Mouse (Mus musculus) limb, embryonic 14.5 days (tissue): ENCODE results near the gene Adh1. TPM values are rescaled to one million over a fixed set of nuclear protein-coding genes. Genes with fewer than 3 reads are reported as not detected.
A peak's percentile ranks its signal among the peaks of the same experiment; 100 is the strongest.

Source experiments
- ATAC-seq: fragments of 200-750 bp; cut with Nextera tagmentation; 2 replicates; pipeline ENCODE4 v1.8.0; 2017; ENCODE audit warnings: low read depth, moderate number of reproducible peaks, moderate TSS enrichment; ENCODE audit not compliant: low FRiP score
- DNase-seq: peaks from one replicate; pipeline ENCODE4 v3.0.0-alpha.2; 2015; ENCODE audit warnings: low spot score
- H3K27ac ChIP-seq: fragments of 300-500 bp; sonication (generic); replicated peaks from 2 replicates; pipeline ENCODE4 v1.5.1; 2014; ENCODE audit warnings: low read depth, mild to moderate bottlenecking, low read length, moderate library complexity, mixed read lengths
- H3K27me3 ChIP-seq: fragments of 300-500 bp; sonication (generic); 2 replicates; pipeline ENCODE4 v1.6.1; 2014; ENCODE audit warnings: low read length, mixed read lengths; ENCODE audit not compliant: control insufficient read depth, insufficient read depth
- H3K36me3 ChIP-seq: fragments of 300-500 bp; sonication (generic); 2 replicates; pipeline ENCODE4 v1.6.1; 2014; ENCODE audit warnings: mild to moderate bottlenecking, low read length, moderate library complexity, mixed read lengths; ENCODE audit not compliant: control insufficient read depth, insufficient read depth
- H3K4me1 ChIP-seq: fragments of 300-500 bp; sonication (generic); 2 replicates; pipeline ENCODE4 v1.6.1; 2014; ENCODE audit warnings: antibody characterized with exemption, low read length, mixed read lengths; ENCODE audit not compliant: control insufficient read depth, insufficient read depth
- H3K4me2 ChIP-seq: fragments of 300-500 bp; sonication (generic); replicated peaks from 2 replicates; pipeline ENCODE4 v1.6.1; 2014; ENCODE audit warnings: low read depth, mild to moderate bottlenecking, low read length, moderate library complexity; ENCODE audit not compliant: severe bottlenecking
- H3K4me3 ChIP-seq: fragments of 300-500 bp; sonication (generic); replicated peaks from 2 replicates; pipeline ENCODE4 v1.5.1; 2014; ENCODE audit warnings: low read length
- H3K9ac ChIP-seq: fragments of 300-500 bp; sonication (generic); 2 replicates; pipeline ENCODE4 v1.6.1; 2014; ENCODE audit warnings: mild to moderate bottlenecking, low read depth, low read length, moderate library complexity; ENCODE audit not compliant: severe bottlenecking
- H3K9me3 ChIP-seq: fragments of 300-500 bp; sonication (generic); 2 replicates; pipeline ENCODE4 v1.6.1; 2016; ENCODE audit warnings: low read length; ENCODE audit not compliant: control insufficient read depth
- POLR2A ChIP-seq: fragments of 200-500 bp; IDR thresholded peaks from 2 replicates; pipeline ENCODE4 v1.8.0; 2012; ENCODE audit warnings: inconsistent platforms, mild to moderate bottlenecking, moderate library complexity, borderline replicate concordance; ENCODE audit not compliant: insufficient read depth, insufficient read length; ENCODE audit errors: extremely low read depth
- WGBS: fragments of 180-500 bp; shearing (Covaris S2); extraction: QIAGEN DNeasy Blood & Tissue Kit; methylation state at CpG from one replicate; pipeline ENCODE4 v1.1.7; 2014; 5-methylcytosine and 5-hydroxymethylcytosine counted together
- polyA plus RNA-seq, 2 experiments: library from polyadenylated mRNA; depleted of rRNA in 1 of 2; stranded (reverse) in 1 of 2; unstranded in 1 of 2; fragments of >200 nt; fragmentation: Nextera tagmentation in 1 of 2; extraction: Ambion mirVana in 1 of 2; gene quantifications; 2 replicates each; pipeline versions ENCODE4 v1.2.1 to v1.2.3; 2012 to 2014

Adh1 gene
- polyA plus RNA-seq, 2 experiments = 8.6 to 17.4 TPM

DNA sequence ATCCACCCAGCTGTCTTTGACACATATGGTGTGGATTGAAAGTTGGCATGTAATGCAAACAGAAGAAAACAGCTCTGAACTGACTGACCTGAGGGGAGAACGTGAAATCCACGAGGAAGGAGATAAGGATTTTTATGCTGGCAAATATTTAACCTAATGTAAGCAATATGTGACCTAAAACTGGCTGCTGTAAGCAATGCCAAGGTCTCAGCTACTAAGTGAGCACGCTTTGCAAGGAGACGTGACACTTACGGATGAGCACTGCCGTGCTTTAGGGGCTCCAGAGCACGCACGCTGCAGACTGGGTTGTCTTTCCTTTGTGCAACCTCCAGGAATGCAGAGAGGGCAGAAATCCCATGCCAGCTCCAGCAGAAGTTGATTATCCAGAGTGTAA is 45.5 kb downstream of the Adh1 start:
- no peak for TF ChIP-seq POLR2A
- no peaks in the 10 kb centered on the region for H3K36me3 ChIP-seq
- ATAC-seq (0 out of 2 replicates have a peak, but pooled peaks have one; percentile 41), DNase-seq (peak; percentile 40)
- H3K4me2 ChIP-seq = no peak overlapping the region
- no peak overlapping the region for H3K27ac ChIP-seq
- H3K4me3 ChIP-seq = no peak overlapping the region
- no peak overlapping the region for H3K9ac ChIP-seq
- no peaks in the 10 kb centered on the region for H3K27me3 ChIP-seq
- H3K9me3 ChIP-seq = no peaks in the 10 kb centered on the region
- WGBS = 25% methylated on average over 8 of the region's 8 CpGs
- peaks cover 8% of the 10 kb centered on the region for H3K4me1 ChIP-seq

GRCm38 (mm10) chr3:138309910-138310309 is 49.1 kb downstream of the Adh1 start:
- no peak overlapping the region for H3K9ac ChIP-seq
- 81% methylated on average over 8 of the region's 8 CpGs for WGBS
- no peaks in the 10 kb centered on the region for H3K36me3 ChIP-seq
- no peak overlapping the region for H3K4me2 ChIP-seq
- ATAC-seq = no peak
- H3K27me3 ChIP-seq = no peaks in the 10 kb centered on the region
- no peaks in the 10 kb centered on the region for H3K9me3 ChIP-seq
- no peak for DNase-seq
- H3K4me3 ChIP-seq = no peak overlapping the region
- H3K4me1 ChIP-seq = peaks cover 3% of the 10 kb centered on the region; the same call in 1 of the 2 replicates
- TF ChIP-seq POLR2A = no peak
- H3K27ac ChIP-seq = no peak overlapping the region

DNA sequence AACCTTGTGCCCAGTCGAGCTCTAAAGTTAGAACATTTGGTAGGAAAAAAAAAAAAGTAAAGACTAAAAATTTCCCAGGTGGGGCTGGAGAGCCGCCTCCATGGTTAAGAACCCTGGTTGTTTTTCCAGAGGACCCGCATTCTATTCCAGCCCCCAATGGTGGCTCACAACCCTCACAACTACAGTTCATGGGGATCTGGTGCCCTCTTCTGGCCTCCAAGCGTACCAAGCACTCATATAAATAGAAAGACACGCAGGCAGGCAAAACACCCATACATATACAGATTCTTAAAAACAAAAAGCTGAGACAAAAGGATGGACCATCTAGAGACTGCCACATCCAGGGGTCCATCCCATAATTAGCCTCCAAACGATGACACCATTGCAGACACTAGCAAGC is 50.2 kb downstream of the Adh1 start:
- ATAC-seq (no peak), DNase-seq (no peak)
- no peaks in the 10 kb centered on the region for H3K36me3 ChIP-seq
- H3K9ac ChIP-seq = no peak overlapping the region
- H3K27me3 ChIP-seq = no peaks in the 10 kb centered on the region
- H3K4me2 ChIP-seq = no peak overlapping the region
- 0 out of 2 replicates have a peak, but pooled peaks cover 3% of the 10 kb centered on the region for H3K4me1 ChIP-seq
- no peak overlapping the region for H3K27ac ChIP-seq
- H3K9me3 ChIP-seq = no peaks in the 10 kb centered on the region
- 92% methylated on average over 6 of the region's 6 CpGs for WGBS
- no peak for TF ChIP-seq POLR2A
- H3K4me3 ChIP-seq = no peak overlapping the region

- H3K9me3 ChIP-seq = no peaks in the 10 kb centered on the region
- H3K27me3 ChIP-seq = no peaks in the 10 kb centered on the region
- H3K27ac ChIP-seq = no peak within 1 kb of the TSS
- H3K36me3 ChIP-seq = no peaks in the 10 kb centered on the region
- H3K4me1 ChIP-seq = no peaks in the 10 kb centered on the region
- DNase-seq = no peak
- H3K4me3 ChIP-seq = no peak within 1 kb of the TSS
- no peak within 1 kb of the TSS for H3K9ac ChIP-seq
- 73% methylated on average over 5 of the region's 5 CpGs for WGBS
- no peak for TF ChIP-seq POLR2A
- ATAC-seq = no peak
- H3K4me2 ChIP-seq = no peak within 1 kb of the TSS
Observed at GRCm38 (mm10) chr3:138312965-138313364, 52.2 kb downstream of the Adh1 start, which contains the start of gene Adh6a. Gene Adh6a (plus strand): TSS chr3:138313286.

- DNase-seq = no peak
- Histone ChIP-seq H3K36me3 (no peaks in the 10 kb centered on the region), H3K4me2 (no peak overlapping the region), H3K4me1 (no peaks in the 10 kb centered on the region), H3K9ac (no peak overlapping the region), H3K9me3 (no peaks in the 10 kb centered on the region), H3K4me3 (no peak overlapping the region), H3K27me3 (no peaks in the 10 kb centered on the region), H3K27ac (no peak overlapping the region)
- no peak for TF ChIP-seq POLR2A
- no peak for ATAC-seq
- 79% methylated on average over 2 of the region's 2 CpGs for WGBS
Observed at GRCm38 (mm10) chr3:138316908-138317472, 56.2 kb downstream of the Adh1 start.
